ENCODE assay signal across 16 mouse cellular contexts in genomic region chr11:77836290-77836689, GRCm38 (mm10). TPM values are rescaled to one million over a fixed set of nuclear protein-coding genes. Genes with fewer than 3 reads are reported as not detected.
DNase-seq lines count a peak whose midpoint lies in the region; ATAC-seq lines count a peak whose summit lies in the region.
"Had no signal": no experiment of that assay in that cellular context is flagged by ENCODE, and none has a peak within 500 bp of the region (broad histone marks: within the 10 kb centered on the region; RNA-seq: fewer than 3 reads in every experiment).

No protein-coding gene starts in this region.

- no peak overlapping the region for H3K4me3 ChIP-seq in forebrain, embryonic 13.5 days
- H3K4me3 ChIP-seq in forebrain, embryonic 14.5 days (ENCODE audit: low read depth, low read length): no peak overlapping the region
- no peak overlapping the region for H3K4me3 ChIP-seq in hindbrain, embryonic 15.5 days
- no peak overlapping the region for H3K4me3 ChIP-seq in hindbrain, embryonic 12.5 days
- no peak overlapping the region for H3K4me3 ChIP-seq in neural tube, embryonic 13.5 days
- H3K4me3 ChIP-seq: forebrain, embryonic 15.5 days had no signal

- 62% methylated on average over 5 of the region's 5 CpGs for WGBS in forebrain, embryonic 13.5 days
- WGBS in forebrain, embryonic 14.5 days: 71% methylated on average over 5 of the region's 5 CpGs
- WGBS in hindbrain, embryonic 15.5 days: 61% methylated on average over 5 of the region's 5 CpGs
- 62% methylated on average over 5 of the region's 5 CpGs for WGBS in hindbrain, embryonic 12.5 days
- 60% methylated on average over 5 of the region's 5 CpGs for whole genome bisulfite sequencing in neural tube, embryonic 13.5 days

- H3K4me1 ChIP-seq in forebrain, embryonic 13.5 days: peaks cover 17% of the 10 kb centered on the region
- H3K4me1 ChIP-seq in forebrain, embryonic 14.5 days (ENCODE audit: control insufficient read depth, insufficient read depth, low read length): 0 out of 2 replicates have a peak, but pooled peaks cover 2% of the 10 kb centered on the region
- H3K4me1 ChIP-seq in hindbrain, embryonic 15.5 days (replicated peaks): peaks cover 19% of the 10 kb centered on the region; the same call in 1 of the 2 replicates
- H3K4me1 ChIP-seq in hindbrain, embryonic 12.5 days: peaks cover 10% of the 10 kb centered on the region; the same call in 1 of the 2 replicates
- peaks cover 22% of the 10 kb centered on the region for H3K4me1 ChIP-seq in neural tube, embryonic 13.5 days (replicated peaks)

- H3K27me3 ChIP-seq in forebrain, embryonic 13.5 days: no peaks in the 10 kb centered on the region
- H3K27me3 ChIP-seq in forebrain, embryonic 14.5 days (replicated peaks; ENCODE audit: control insufficient read depth, insufficient read depth, low read length): no peaks in the 10 kb centered on the region
- H3K27me3 ChIP-seq in hindbrain, embryonic 15.5 days: no peaks in the 10 kb centered on the region
- H3K27me3 ChIP-seq in hindbrain, embryonic 12.5 days: peaks cover 18% of the 10 kb centered on the region; the same call in 1 of the 2 replicates
- H3K27me3 ChIP-seq in neural tube, embryonic 13.5 days: peaks cover 22% of the 10 kb centered on the region
- H3K27me3 ChIP-seq: forebrain, embryonic 15.5 days had no signal

- H3K27ac ChIP-seq in forebrain, embryonic 13.5 days: no peak overlapping the region; the same call in 1 of the 2 replicates
- H3K27ac ChIP-seq in forebrain, embryonic 14.5 days (ENCODE audit: low read depth, low read length): no peak overlapping the region
- 0 out of 2 replicates have a peak overlapping the region, but pooled peaks have one; percentile 0 for H3K27ac ChIP-seq in hindbrain, embryonic 15.5 days (replicated peaks)
- H3K27ac ChIP-seq in hindbrain, embryonic 12.5 days: no peak overlapping the region
- 0 out of 2 replicates have a peak overlapping the region, but pooled peaks have one; percentile 30 for H3K27ac ChIP-seq in neural tube, embryonic 13.5 days (replicated peaks)
- H3K27ac ChIP-seq: forebrain, embryonic 15.5 days had no signal

- H3K9me3 ChIP-seq in forebrain, embryonic 13.5 days (replicated peaks): no peaks in the 10 kb centered on the region
- no peaks in the 10 kb centered on the region for H3K9me3 ChIP-seq in forebrain, embryonic 14.5 days (replicated peaks; ENCODE audit: control insufficient read depth, low read length)
- no peaks in the 10 kb centered on the region for H3K9me3 ChIP-seq in hindbrain, embryonic 15.5 days
- H3K9me3 ChIP-seq in hindbrain, embryonic 12.5 days (replicated peaks): no peaks in the 10 kb centered on the region
- 0 out of 2 replicates have a peak, but pooled peaks cover 4% of the 10 kb centered on the region for H3K9me3 ChIP-seq in neural tube, embryonic 13.5 days
- H3K9me3 ChIP-seq: forebrain, embryonic 15.5 days had no signal

- ATAC-seq in forebrain, embryonic 13.5 days: no peak
- ATAC-seq in forebrain, embryonic 14.5 days: no peak
- ATAC-seq in hindbrain, embryonic 15.5 days (ENCODE audit: low FRiP score, low read depth): no peak
- no peak for ATAC-seq in hindbrain, embryonic 12.5 days (ENCODE audit: low FRiP score)
- ATAC-seq in neural tube, embryonic 13.5 days (ENCODE audit: low read depth): no peak
- ATAC-seq: forebrain, embryonic 15.5 days; liver, postnatal 0 days had no signal

- H3K4me2 ChIP-seq in forebrain, embryonic 13.5 days: no peak overlapping the region
- H3K4me2 ChIP-seq in forebrain, embryonic 14.5 days (ENCODE audit: low read length): no peak overlapping the region
- H3K4me2 ChIP-seq in hindbrain, embryonic 15.5 days: no peak overlapping the region
- no peak overlapping the region for H3K4me2 ChIP-seq in hindbrain, embryonic 12.5 days (replicated peaks)
- no peak overlapping the region for H3K4me2 ChIP-seq in neural tube, embryonic 13.5 days
- H3K4me2 ChIP-seq: forebrain, embryonic 15.5 days had no signal

- H3K9ac ChIP-seq in forebrain, embryonic 13.5 days: 0 out of 2 replicates have a peak overlapping the region, but pooled peaks have one; percentile 5
- H3K9ac ChIP-seq in forebrain, embryonic 14.5 days (ENCODE audit: low read length): no peak overlapping the region
- no peak overlapping the region for H3K9ac ChIP-seq in hindbrain, embryonic 15.5 days
- H3K9ac ChIP-seq in hindbrain, embryonic 12.5 days: no peak overlapping the region
- peak overlapping the region; percentile 13; the same call in 1 of the 2 replicates for H3K9ac ChIP-seq in neural tube, embryonic 13.5 days
- H3K9ac ChIP-seq: forebrain, embryonic 15.5 days; liver, postnatal 0 days had no signal

- no peak for DNase-seq in forebrain, embryonic 14.5 days (ENCODE audit: low spot score)
- DNase-seq in neural tube, embryonic 10.5 days (ENCODE audit: extremely low spot score, low spot score): no peak
- no peak for DNase-seq in gastrocnemius, postnatal 25 days
- DNase-seq in gastrocnemius, adult 8-10 months (ENCODE audit: low spot score in 2 of 2): no peak
- DNase-seq: adrenal gland, adult 8-10 months; gastrocnemius, postnatal 14 days; layer of hippocampus, adult 9-11 months; liver, postnatal 0 days had no signal

- peaks cover 75% of the 10 kb centered on the region for H3K36me3 ChIP-seq in forebrain, embryonic 13.5 days (ENCODE audit: poor library complexity, severe bottlenecking)
- H3K36me3 ChIP-seq in forebrain, embryonic 14.5 days (ENCODE audit: control insufficient read depth, insufficient read depth, low read length): peaks cover 79% of the 10 kb centered on the region
- H3K36me3 ChIP-seq in hindbrain, embryonic 15.5 days: peaks cover 47% of the 10 kb centered on the region
- H3K36me3 ChIP-seq in hindbrain, embryonic 12.5 days: peaks cover 58% of the 10 kb centered on the region
- peaks cover 87% of the 10 kb centered on the region for H3K36me3 ChIP-seq in neural tube, embryonic 13.5 days

RNA-seq across cellular contexts. Expression of gene Gm10277, which starts 48.7 kb away (rescaled TPM):
- polyA plus RNA-seq in forebrain, embryonic 13.5 days (2015; fragmentation: Nextera tagmentation; extraction: Ambion mirVana): 2.9 and 3.2 TPM in 2 replicates
- 0.55 and 0.85 TPM in 2 replicates for polyA plus RNA-seq in forebrain, embryonic 14.5 days (2014; fragmentation: Nextera tagmentation; extraction: Ambion mirVana)
- polyA plus RNA-seq in hindbrain, embryonic 15.5 days (2015; fragmentation: Nextera tagmentation; extraction: Ambion mirVana): 1.4 and 1.9 TPM in 2 replicates
- polyA plus RNA-seq in hindbrain, embryonic 12.5 days (2016; fragmentation: Nextera tagmentation; extraction: Ambion mirVana): 2.7 and 2.9 TPM in 2 replicates
- polyA plus RNA-seq in neural tube, embryonic 13.5 days (2015; fragmentation: Nextera tagmentation; extraction: Ambion mirVana): 1.7 and 2.8 TPM in 2 replicates
- not detected for total RNA-seq in gastrocnemius, postnatal 25 days (2021)
- not detected for total RNA-seq in gastrocnemius, adult 8-10 months (2022)
- total RNA-seq: adrenal gland, adult 8-10 months; gastrocnemius, postnatal 14 days; left cerebral cortex, postnatal 25 days had no signal
- polyA plus RNA-seq: testis, adult 2 months had no signal

RNA-seq across cellular contexts. Expression of gene Pipox, which starts 57.6 kb away (rescaled TPM):
- 12.7 and 15.1 TPM in 2 replicates for polyA plus RNA-seq in forebrain, embryonic 13.5 days (2015; fragmentation: Nextera tagmentation; extraction: Ambion mirVana)
- polyA plus RNA-seq in forebrain, embryonic 14.5 days (2014; fragmentation: Nextera tagmentation; extraction: Ambion mirVana): 10.1 and 11.4 TPM in 2 replicates
- 5.1 and 5.6 TPM in 2 replicates for polyA plus RNA-seq in hindbrain, embryonic 15.5 days (2015; fragmentation: Nextera tagmentation; extraction: Ambion mirVana)
- polyA plus RNA-seq in hindbrain, embryonic 12.5 days (2016; fragmentation: Nextera tagmentation; extraction: Ambion mirVana): 5.0 and 7.1 TPM in 2 replicates
- polyA plus RNA-seq in neural tube, embryonic 13.5 days (2015; fragmentation: Nextera tagmentation; extraction: Ambion mirVana): 4.1 and 6.1 TPM in 2 replicates
- total RNA-seq in gastrocnemius, postnatal 25 days (2021): under 1 TPM in 1 of 2 experiments, not detected in 1; 0.16 TPM
- not detected for total RNA-seq in gastrocnemius, adult 8-10 months (2022)
- total RNA-seq: megakaryocyte, adult 5-6 weeks had no signal

Comparison
In these comparisons a context has a peak if more than half of its experiments do, and no peak if none do; other contexts are left out.
1. H3K27ac ChIP-seq: peak in hindbrain, embryonic 15.5 days (single experiment) and neural tube, embryonic 13.5 days (single experiment); none in forebrain, embryonic 13.5 days (single experiment), forebrain, embryonic 14.5 days (single experiment) and hindbrain, embryonic 12.5 days (single experiment).
2. H3K9ac ChIP-seq: peak in forebrain, embryonic 13.5 days (single experiment) and neural tube, embryonic 13.5 days (single experiment); none in forebrain, embryonic 14.5 days (single experiment), hindbrain, embryonic 15.5 days (single experiment) and hindbrain, embryonic 12.5 days (single experiment).